Mouse (Mus musculus) heart, embryonic 14.5 days (tissue): ENCODE data around the gene Snrnp27. TPM values are rescaled to one million over a fixed set of nuclear protein-coding genes. Genes with fewer than 3 reads are reported as not detected.

ENCODE experiments used
- ATAC-seq: fragments of 200-750 bp; cut with Nextera tagmentation; 2 replicates; pipeline ENCODE4 v1.8.0; 2017; ENCODE audit warnings: low read depth, moderate TSS enrichment; ENCODE audit not compliant: insufficient number of reproducible peaks, insufficient read depth, low FRiP score
- H3K27ac ChIP-seq, 2 experiments: fragments of 200-500 bp in 1 of 2; fragments of 300-500 bp in 1 of 2; sonication (generic) in 1 of 2; replicated peaks in 1 of 2; 2 replicates each; pipeline ENCODE4 v1.5.1; 2012 to 2014; ENCODE audit warnings: low read depth in 2 of 2, low read length in 2 of 2, control low read depth in 1 of 2, mild to moderate bottlenecking in 1 of 2, mixed read lengths in 1 of 2; ENCODE audit not compliant: control insufficient read depth in 1 of 2, insufficient read depth in 1 of 2
- H3K27me3 ChIP-seq: fragments of 300-500 bp; sonication (generic); 2 replicates; pipeline ENCODE4 v1.6.1; 2014; ENCODE audit warnings: mild to moderate bottlenecking, low read length, control low read depth; ENCODE audit not compliant: control insufficient read depth, insufficient read depth
- H3K36me3 ChIP-seq: fragments of 300-500 bp; sonication (generic); 2 replicates; pipeline ENCODE4 v1.6.1; 2014; ENCODE audit warnings: mild to moderate bottlenecking, control low read depth, low read length, mixed read lengths; ENCODE audit not compliant: control insufficient read depth, insufficient read depth
- H3K4me1 ChIP-seq, 2 experiments: fragments of 200-500 bp in 1 of 2; fragments of 300-500 bp in 1 of 2; sonication (generic) in 1 of 2; 2 replicates each; pipeline ENCODE4 v1.6.1; 2012 to 2014; ENCODE audit warnings: low read length in 2 of 2, control low read depth in 1 of 2, mixed read lengths in 1 of 2; ENCODE audit not compliant: control insufficient read depth in 2 of 2, insufficient read depth in 2 of 2
- H3K4me2 ChIP-seq: fragments of 300-500 bp; sonication (generic); 2 replicates; pipeline ENCODE4 v1.6.1; 2014; ENCODE audit warnings: mild to moderate bottlenecking, low read length
- H3K4me3 ChIP-seq, 2 experiments: fragments of 200-500 bp in 1 of 2; fragments of 300-500 bp in 1 of 2; sonication (generic) in 1 of 2; 2 replicates each; pipeline ENCODE4 v1.5.1; 2012 to 2014; ENCODE audit warnings: low read length in 2 of 2, mild to moderate bottlenecking in 2 of 2, control low read depth in 1 of 2, low read depth in 1 of 2, moderate library complexity in 1 of 2; ENCODE audit not compliant: control insufficient read depth in 1 of 2, insufficient read depth in 1 of 2
- H3K9ac ChIP-seq: fragments of 300-500 bp; sonication (generic); 2 replicates; pipeline ENCODE4 v1.6.1; 2014; ENCODE audit warnings: mild to moderate bottlenecking, low read length
- H3K9me3 ChIP-seq: fragments of 300-500 bp; sonication (generic); 2 replicates; pipeline ENCODE4 v1.6.1; 2016; ENCODE audit warnings: low read length, control low read depth; ENCODE audit not compliant: control insufficient read depth
- whole genome bisulfite sequencing: fragments of 180-500 bp; shearing (Covaris S2); extraction: QIAGEN DNeasy Blood & Tissue Kit; methylation state at CpG from one replicate; pipeline ENCODE4 v1.1.7; 2014; 5-methylcytosine and 5-hydroxymethylcytosine counted together
- polyA plus RNA-seq: library from polyadenylated mRNA; unstranded; fragments of >200 nt; fragmentation: Nextera tagmentation; extraction: Ambion mirVana; gene quantifications from 2 replicates; pipeline ENCODE4 v1.2.1, GENCODE M21; 2014

Gene Snrnp27
- polyA plus RNA-seq, 1 experiment from 2014 or later: 81.3 TPM

DNA sequence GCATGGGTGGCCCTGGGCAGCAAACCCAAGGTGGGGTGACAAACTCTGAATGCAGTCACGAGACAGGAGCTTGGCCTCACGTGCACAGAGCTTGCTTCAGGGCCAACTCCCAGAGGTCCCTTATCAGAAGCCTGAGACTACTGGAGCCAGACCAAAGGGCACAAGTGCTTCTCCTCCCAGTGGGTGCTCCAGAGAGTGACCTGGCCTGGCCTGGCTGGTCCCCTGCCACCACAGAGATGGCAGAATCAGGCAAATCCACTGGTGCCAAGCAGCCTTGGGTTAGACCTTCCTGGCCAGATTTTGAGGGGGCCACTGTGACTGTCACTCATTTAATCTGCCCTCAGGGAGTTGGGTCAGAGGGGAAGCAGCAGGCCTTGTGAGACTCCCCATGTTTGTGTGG, 47.8 kb downstream of the Snrnp27 start:
- H3K36me3 ChIP-seq: no peaks in the 10 kb centered on the region
- H3K9me3 ChIP-seq: no peaks in the 10 kb centered on the region
- H3K4me2 ChIP-seq: no peak overlapping the region
- WGBS: 24% methylated on average over 2 of the region's 2 CpGs
- no peaks in the 10 kb centered on the region for H3K27me3 ChIP-seq
- H3K4me3 ChIP-seq: no peak overlapping the region
- H3K27ac ChIP-seq: no peak overlapping the region
- no peak for ATAC-seq
- H3K4me1 ChIP-seq: peaks cover 4 to 5% of the 10 kb centered on the region in 2 experiments; a peak in 3 of 4 replicates
- no peak overlapping the region for H3K9ac ChIP-seq

DNA sequence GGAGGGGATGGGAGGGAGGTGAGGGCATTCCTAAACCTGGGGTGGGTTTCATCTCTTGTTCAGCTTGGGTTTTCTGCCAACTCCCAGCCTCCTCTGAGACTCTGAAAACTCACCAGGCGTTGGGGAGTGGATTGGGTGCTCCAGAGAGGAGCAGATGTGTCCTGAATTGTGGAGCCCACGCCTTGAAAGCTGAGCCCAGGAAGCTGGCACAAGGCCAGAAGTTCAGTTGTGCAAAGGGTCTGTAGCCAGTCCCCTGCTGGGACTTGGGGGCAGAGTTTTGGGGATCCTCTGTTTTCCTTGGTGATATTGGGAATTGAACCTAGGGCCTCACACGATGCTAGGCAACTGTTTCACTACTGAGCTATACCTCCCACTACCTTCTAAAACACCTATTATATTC, 54.2 kb downstream of the Snrnp27 start:
- no peak for ATAC-seq
- H3K4me3 ChIP-seq: no peak overlapping the region
- WGBS: 70% methylated on average over 3 of the region's 3 CpGs

DNA sequence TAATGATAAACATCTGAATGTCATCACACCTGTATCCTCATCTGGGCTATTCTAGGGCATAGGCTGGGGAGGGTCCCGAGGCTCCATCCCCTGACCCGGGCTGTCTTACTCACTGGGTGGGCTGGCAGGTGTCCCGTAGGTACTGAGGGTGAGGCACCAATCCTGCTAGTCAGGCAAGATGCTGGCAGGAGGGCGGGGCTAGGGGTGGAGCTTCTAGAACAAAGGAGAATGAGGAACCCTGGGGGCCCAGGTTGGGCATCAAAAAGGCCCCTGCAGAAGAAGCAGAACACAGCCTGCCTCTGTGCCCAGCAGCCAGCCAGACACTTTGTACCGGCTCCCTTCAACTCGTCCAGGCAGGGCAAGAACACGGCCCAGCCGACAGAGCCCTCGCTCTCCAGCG, 56.4 kb downstream of the Snrnp27 start, which contains the start of gene Asprv1:
Gene Asprv1, plus strand, starts transcription at position 219 of the 400 bp plus-strand sequence.
- no peaks in the 10 kb centered on the region for H3K36me3 ChIP-seq
- no peak within 1 kb of the TSS for H3K4me3 ChIP-seq
- 58% methylated on average over 10 of the region's 10 CpGs for WGBS
- H3K9me3 ChIP-seq: no peaks in the 10 kb centered on the region
- no peak within 1 kb of the TSS for H3K4me2 ChIP-seq
- ATAC-seq: no peak
- no peak within 1 kb of the TSS for H3K9ac ChIP-seq
- H3K4me1 ChIP-seq: peaks cover 11 to 16% of the 10 kb centered on the region in 2 experiments
- H3K27me3 ChIP-seq: no peaks in the 10 kb centered on the region
- H3K27ac ChIP-seq: no peak within 1 kb of the TSS

More for the DNA sequence above, 54.2 kb downstream of the Snrnp27 start:
- Histone ChIP-seq H3K36me3 (no peaks in the 10 kb centered on the region), H3K4me2 (no peak overlapping the region), H3K9me3 (no peaks in the 10 kb centered on the region), H3K27me3 (no peaks in the 10 kb centered on the region), H3K4me1 (peaks cover 2 to 4% of the 10 kb centered on the region in 2 experiments; a peak in 2 of 4 replicates), H3K9ac (no peak overlapping the region), H3K27ac (no peak overlapping the region)

Other genes with a start within 250 kb of the Snrnp27 start
- 17.1 and 20.0 TPM in 2 replicates for gene C87436, start 246.1 kb downstream of the Snrnp27 start, polyA plus RNA-seq
- gene Pcbp1, start 158.2 kb downstream of the Snrnp27 start, polyA plus RNA-seq: 297 and 312 TPM in 2 replicates
- 0.18 TPM in 1 of 2 replicates, not detected in the other for gene Asprv1, start 56.4 kb downstream of the Snrnp27 start, polyA plus RNA-seq
- 7.6 and 9.2 TPM in 2 replicates for gene Mxd1, start 15.4 kb downstream of the Snrnp27 start, polyA plus RNA-seq
- 18.9 and 19.8 TPM in 2 replicates for gene Gmcl1, start 48.9 kb upstream of the Snrnp27 start, polyA plus RNA-seq
- gene Anxa4, start 109.1 kb upstream of the Snrnp27 start, polyA plus RNA-seq: 24.6 and 30.3 TPM in 2 replicates
- 19.5 and 23.3 TPM in 2 replicates for gene Aak1, start 165.0 kb upstream of the Snrnp27 start, polyA plus RNA-seq